Mouse (Mus musculus): ENCODE results near the gene Hist1h3f.

- TF ChIP-seq CTCF (IDR thresholded peaks at IDR 0.05; ENCODE audit: insufficient read depth, low read length) (no peak), POLR2A (IDR thresholded peaks at IDR 0.05; ENCODE audit: borderline replicate concordance, extremely low read depth, low read depth, low read length) (no peak)
These were observed 42.5 kb downstream of the Hist1h3f start for GRCm38 (mm10) chr13:23586099-23586939.
